Mouse (Mus musculus) myocyte (in vitro differentiated cells): ENCODE data around the gene Mast4.

ENCODE experiments used
- CEBPB ChIP-seq: IDR thresholded peaks from 2 replicates; pipeline ENCODE4 v1.6.1; 2011; ENCODE audit warnings: mild to moderate bottlenecking, moderate library complexity; ENCODE audit not compliant: poor library complexity, insufficient read depth, severe bottlenecking
- MAX ChIP-seq: IDR thresholded peaks from one replicate; pipeline ENCODE4 v1.6.1; 2011; ENCODE audit warnings: low read depth, mild to moderate bottlenecking, control low read depth
- MYOD1 ChIP-seq, 3 experiments: IDR thresholded peaks; one replicate each; pipeline ENCODE4 v1.6.1; 2011; ENCODE audit warnings: control low read depth in 2 of 3, low read depth in 2 of 3, mild to moderate bottlenecking in 2 of 3, moderate library complexity in 1 of 3; ENCODE audit not compliant: insufficient read length in 2 of 3, control insufficient read depth in 1 of 3
- MYOG ChIP-seq, 3 experiments: IDR thresholded peaks; one replicate each; pipeline ENCODE4 v1.6.1; 2011; ENCODE audit warnings: control low read depth in 2 of 3, low read depth in 2 of 3, mild to moderate bottlenecking in 2 of 3; ENCODE audit not compliant: insufficient read length in 2 of 3, control insufficient read depth in 1 of 3, insufficient read depth in 1 of 3
- REST ChIP-seq: IDR thresholded peaks from one replicate; pipeline ENCODE4 v1.6.1; 2011; ENCODE audit warnings: mild to moderate bottlenecking, control low read depth, moderate library complexity; ENCODE audit not compliant: insufficient read depth, insufficient read length
- TCF3 ChIP-seq: IDR thresholded peaks from one replicate; pipeline ENCODE4 v1.6.1; 2011; ENCODE audit warnings: low read depth, control low read depth; ENCODE audit not compliant: insufficient read length
- USF1 ChIP-seq: IDR thresholded peaks from one replicate; pipeline ENCODE4 v1.6.1; 2011; ENCODE audit warnings: low read depth, mild to moderate bottlenecking, control low read depth, moderate library complexity

DNA sequence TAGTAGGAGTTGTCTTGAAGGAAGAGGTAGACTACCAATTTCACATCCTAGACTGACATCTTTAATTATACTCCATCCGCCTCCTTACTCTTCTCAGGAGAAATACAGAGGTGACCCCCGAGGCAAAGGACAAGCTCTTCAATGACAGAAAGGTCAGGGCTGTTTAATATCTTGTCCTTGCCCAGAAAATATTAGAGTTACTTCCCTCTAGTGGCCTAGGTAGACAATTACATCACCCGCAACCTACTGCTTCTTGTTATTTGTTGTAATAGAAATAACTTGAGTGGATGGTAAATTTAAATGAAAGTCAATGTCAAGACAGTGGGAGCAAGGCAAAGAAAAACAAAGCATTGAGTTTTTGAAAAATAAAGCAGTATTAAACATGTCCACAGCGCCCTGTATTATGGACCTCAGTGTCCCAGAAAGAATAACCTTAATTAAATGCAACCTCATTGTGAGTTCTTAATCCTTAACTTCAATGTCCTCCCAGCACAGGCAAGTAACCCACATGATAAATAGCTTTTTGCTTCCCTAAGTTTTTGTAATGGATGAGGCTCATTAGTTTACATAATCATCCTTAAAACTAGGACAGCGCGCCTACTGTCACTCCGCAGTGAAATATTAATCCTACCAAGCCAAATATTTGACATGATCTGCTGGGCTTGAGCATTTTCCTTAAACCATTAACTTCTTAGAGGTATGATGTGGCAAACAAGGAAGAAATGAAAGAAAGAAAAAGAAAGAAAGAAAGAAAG lies 408.3 kb downstream of the Mast4 start:
- TF ChIP-seq MYOD1 (IDR thresholded peaks at IDR 0.05; ENCODE audit: control insufficient read depth in 1 of 3, insufficient read length in 2 of 3, low read depth in 2 of 3) (no peak), TCF3 (no peak), USF1 (no peak), MAX (no peak), REST (no peak), CEBPB (no peak), MYOG (IDR thresholded peaks at IDR 0.05; ENCODE audit: control insufficient read depth in 1 of 3, insufficient read depth in 1 of 3, insufficient read length in 2 of 3, low read depth in 2 of 3) (no peak)
